Mouse (Mus musculus) NIH3T3 (cell line): ENCODE data around the gene Fam189a2.

Experiments used
- DNase-seq: peaks from one replicate; pipeline ENCODE4 v3.0.0-alpha.2; 2012; ENCODE audit warnings: low read depth

Gene Fam189a2

DNA sequence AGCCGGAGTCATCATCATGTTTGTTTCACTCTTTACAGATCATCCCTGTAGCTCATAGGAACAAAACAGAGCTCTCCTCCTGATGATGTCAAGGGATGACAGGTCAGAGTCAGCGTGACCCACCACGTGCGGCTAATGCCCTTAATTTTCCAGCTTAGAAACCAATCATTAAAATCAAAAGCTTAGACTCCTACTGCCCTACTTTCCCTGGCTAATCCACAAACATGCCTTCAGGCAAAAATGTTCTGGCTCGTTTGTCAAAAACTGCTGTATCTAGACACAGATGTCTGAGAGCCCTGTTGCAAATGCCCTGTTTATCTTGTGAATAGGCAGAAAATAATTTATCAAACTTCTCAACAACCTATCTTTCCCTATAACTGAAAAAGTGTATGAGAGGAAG lies 4.9 kb downstream of the Fam189a2 start:
- DNase-seq: peak; percentile 9

DNA sequence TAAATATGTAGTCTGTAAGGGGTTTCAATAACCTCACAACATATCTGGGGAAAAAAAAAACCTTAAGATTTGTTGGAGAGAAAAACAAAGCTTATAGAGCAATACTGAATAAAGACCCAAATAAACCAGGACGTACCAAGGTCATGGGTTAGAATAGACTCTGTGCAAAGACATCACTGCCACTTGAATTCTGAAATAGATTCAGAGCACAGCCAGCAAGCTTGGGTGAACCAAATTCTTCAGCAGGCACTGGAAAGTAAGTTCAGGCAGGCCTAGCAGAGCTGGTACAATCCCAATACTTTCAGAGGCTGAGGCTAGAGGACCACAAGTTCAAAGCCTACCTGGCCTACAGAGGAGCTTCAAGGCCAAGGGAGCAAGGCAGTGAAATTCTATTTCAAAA lies 6.2 kb downstream of the Fam189a2 start:
- no peak for DNase-seq

DNA sequence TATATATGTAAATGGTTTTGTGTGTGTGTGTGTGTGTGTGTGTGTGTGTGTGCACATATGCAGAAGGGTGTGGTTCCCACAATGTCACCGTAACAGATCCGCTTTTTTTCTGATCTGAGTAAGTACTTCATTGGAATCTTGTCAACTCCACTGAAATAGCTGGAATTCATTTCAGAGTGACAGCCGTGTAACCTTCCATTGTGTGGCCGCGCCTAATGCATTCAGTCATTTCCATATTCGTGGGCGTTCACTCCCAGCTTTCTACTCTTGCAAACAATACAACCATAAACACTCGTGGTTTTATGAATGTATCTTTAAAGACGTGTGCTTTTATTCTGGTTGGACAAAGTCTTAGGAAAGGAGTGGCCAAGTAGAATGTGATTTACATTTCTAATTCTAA lies 6.7 kb downstream of the Fam189a2 start:
- no peak for DNase-seq

DNA sequence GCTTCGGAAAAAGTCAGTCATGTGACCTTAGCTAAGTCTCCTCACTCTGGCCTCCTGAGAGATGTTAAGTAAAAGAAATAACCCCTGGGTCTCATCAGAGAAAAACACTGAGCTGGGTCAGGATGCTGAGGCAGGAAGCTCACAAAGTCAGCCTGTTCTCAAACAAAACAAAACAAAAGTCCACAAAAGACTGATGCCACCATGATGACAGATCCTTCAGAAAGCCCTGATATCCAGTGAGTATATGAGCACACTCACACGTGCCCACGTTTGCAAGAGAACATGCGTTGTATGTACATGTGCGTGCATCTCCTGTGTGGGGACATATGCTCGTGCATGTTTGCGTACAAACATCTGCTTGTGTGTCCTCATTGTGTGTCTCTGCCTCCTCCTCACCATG lies 7.5 kb downstream of the Fam189a2 start:
- DNase-seq: no peak

- DNase-seq: no peak
Measured at GRCm38 (mm10) chr19:24022771-24023170, 8.0 kb downstream of the Fam189a2 start.

GRCm38 (mm10) chr19:24022301-24022700 lies 8.5 kb downstream of the Fam189a2 start:
- DNase-seq: no peak

- DNase-seq: no peak
Measured at GRCm38 (mm10) chr19:24020736-24021135, 10.1 kb downstream of the Fam189a2 start.

DNA sequence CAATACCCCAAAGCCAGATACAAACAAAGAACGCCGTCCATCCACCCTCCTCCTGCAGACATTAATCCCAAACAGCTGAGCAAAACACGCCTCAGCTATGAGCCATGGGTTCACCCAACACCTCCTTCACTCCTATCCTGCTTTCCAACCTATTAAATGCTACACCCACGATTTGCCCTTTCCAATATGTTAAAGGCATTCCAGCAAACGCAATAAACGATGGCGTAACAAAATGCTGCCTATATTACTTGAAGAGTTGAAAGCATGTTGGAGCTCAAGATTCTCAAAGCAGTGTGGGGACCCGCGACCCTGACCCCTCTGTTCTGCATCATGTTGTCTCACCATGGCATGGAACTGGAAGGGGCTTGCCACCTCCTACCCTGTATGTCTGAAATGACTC lies 11.2 kb downstream of the Fam189a2 start:
- DNase-seq: no peak

GRCm38 (mm10) chr19:24018396-24018795 lies 12.4 kb downstream of the Fam189a2 start:
- no peak for DNase-seq

GRCm38 (mm10) chr19:24017892-24018291 lies 12.9 kb downstream of the Fam189a2 start:
- DNase-seq: peak; percentile 25

- no peak for DNase-seq
Measured at GRCm38 (mm10) chr19:24017427-24017826, 13.4 kb downstream of the Fam189a2 start.

DNA sequence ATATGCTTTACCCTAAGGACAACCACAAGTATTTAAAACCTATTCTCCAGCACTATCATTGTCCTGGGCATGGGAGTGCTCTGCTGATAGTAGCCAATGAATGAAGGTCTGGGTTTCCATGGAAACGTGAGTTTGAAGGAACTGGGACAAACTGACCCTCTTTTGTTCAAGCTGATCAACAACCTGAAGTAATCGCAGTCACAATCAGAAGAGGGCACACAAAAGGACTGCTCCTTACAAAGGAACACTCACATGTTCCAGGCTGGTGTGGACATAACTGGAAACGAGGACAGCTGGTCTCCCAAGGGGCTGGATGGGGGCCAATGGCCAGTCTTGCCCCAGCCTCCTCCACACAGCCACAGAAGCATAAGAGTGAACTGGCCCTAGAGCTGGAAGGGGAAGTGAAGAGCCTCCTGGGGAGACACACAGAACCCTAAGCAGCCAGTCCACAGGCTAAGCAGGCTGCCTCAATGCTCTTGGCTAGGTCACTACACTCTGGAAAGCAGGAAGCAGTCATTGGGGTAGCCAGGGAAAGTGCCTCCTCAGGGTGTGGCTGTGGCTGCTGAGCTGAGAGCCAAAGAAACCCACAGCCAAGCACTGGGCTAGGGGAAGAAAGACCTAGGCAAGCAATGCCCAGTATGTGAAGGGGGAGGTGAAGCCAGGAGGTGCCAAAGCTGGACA lies 14.0 kb downstream of the Fam189a2 start:
- no peak for DNase-seq

DNA sequence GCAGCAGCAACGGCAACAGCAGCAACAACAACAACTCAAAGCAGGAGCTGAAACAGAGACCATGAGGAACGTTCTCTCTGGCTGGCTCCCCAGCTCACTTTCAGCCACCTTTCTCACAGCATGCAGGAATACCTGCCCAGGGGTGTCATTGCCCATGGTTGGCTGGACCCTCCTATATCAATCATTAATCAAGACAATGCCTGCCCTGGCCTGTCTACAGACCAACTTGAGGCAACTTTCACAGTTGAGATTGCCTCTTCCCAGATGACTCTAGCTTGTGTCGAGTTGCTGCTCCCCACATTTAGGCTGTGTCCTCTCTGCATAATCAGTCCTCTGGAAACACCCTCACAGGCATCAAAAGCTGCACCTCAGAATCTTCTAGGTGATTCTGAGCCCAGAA lies 17.6 kb downstream of the Fam189a2 start:
- no peak for DNase-seq

DNA sequence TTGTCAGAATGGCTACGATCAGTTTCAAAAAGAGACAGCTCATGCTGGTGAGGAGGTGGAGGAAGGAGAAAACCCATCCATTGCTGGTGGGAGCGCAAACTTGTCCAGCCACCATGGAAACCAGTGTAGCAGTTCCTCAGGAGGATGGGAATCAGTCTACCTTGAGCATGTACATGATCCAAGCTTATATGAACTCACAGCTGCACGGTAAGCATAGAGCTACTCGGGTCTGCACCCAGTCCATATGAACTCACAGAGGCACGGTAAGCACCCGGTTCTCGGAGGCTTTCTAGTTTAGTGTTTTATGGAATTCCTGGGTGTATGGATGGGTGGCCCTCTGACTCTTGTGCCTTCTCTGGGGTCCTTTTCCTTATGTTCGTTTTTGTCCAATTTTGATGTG lies 18.3 kb downstream of the Fam189a2 start:
- no peak for DNase-seq

GRCm38 (mm10) chr19:24007638-24008360 lies 23.0 kb downstream of the Fam189a2 start:
- no peak for DNase-seq

- DNase-seq: no peak
Measured at GRCm38 (mm10) chr19:24007002-24007637, 23.7 kb downstream of the Fam189a2 start.

GRCm38 (mm10) chr19:23995766-23996399 lies 34.9 kb downstream of the Fam189a2 start:
- DNase-seq: no peak

GRCm38 (mm10) chr19:23988166-23988565 lies 42.7 kb downstream of the Fam189a2 start:
- no peak for DNase-seq

DNA sequence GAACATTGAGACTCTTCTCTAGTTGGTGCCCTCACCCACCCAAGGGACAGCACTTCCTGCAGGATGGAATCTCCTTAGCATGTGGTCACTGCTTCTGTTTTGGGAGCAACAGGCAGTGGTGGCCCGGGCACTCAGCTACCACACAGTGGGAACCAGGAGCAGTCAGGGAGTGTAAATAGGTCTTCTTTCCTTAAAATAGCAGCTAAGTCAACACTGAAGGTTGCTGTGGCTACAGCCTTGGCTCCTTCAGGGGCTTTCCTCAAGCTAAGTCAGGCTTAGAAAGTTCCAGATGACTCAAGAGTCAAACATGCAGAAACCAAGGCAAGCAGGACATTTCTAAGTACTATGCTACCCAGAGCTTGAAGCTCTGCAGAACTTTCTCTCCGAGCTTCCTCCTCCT lies 43.5 kb downstream of the Fam189a2 start:
- DNase-seq: peak; percentile 37

DNA sequence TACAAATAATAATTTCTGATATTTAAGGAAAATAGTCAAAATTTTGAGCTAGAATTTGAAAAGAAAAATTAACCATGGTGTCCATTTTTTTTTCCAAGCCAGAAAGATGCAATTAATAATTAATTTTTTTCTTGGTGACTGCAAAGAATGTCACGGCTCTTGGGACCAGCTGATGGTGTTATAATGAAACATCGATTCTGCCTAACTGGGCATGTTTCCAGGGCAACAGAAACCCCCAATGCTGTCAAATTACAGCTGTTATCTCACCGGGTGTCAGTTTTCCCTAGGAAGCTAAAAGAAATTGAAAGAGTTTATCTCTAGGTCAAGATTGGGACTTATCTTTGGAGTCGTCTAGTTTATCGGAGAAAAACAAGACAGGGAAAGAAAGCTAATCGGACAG lies 46.6 kb downstream of the Fam189a2 start:
- no peak for DNase-seq

GRCm38 (mm10) chr19:23980598-23980997 lies 50.2 kb downstream of the Fam189a2 start:
- no peak for DNase-seq

DNA sequence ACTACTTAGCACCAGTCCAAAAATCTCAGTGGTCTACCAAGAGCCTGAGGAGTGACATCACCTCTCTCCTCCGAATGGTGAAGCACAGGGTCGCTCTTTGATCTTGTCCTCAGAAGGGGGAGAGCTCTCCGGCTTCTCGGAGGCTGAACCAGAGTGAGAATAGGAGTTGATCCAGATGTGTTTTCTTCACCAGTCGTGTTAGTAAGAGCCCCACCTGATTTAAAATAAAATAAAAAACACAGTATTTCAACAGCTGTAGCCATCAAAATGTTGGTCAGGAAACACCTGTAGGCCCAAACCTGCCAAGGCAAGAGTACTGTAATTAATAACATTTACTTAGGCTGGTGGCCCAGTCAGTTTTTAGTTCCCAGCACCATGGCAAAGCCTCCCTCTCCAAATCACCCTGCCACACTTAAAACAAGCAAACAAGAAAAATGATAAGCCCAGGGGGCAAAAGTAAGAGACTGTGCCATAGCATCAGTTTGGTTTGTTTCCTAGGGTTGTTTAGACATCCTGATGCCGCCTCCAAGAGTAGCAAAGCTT lies 52.8 kb downstream of the Fam189a2 start:
- DNase-seq: no peak
